ENCODE assay signal across 8 mouse cellular contexts in genomic region chr11:50210101-50210504, GRCm38 (mm10). TPM values are rescaled to one million over a fixed set of nuclear protein-coding genes. Genes with fewer than 3 reads are reported as not detected.
DNase-seq lines count a peak whose midpoint lies in the region; ATAC-seq and TF ChIP-seq lines count a peak whose summit lies in the region.

No protein-coding gene starts in this region.

- TF ChIP-seq POLR2A in bone marrow, adult 2 months (IDR thresholded peaks at IDR 0.05; ENCODE audit: borderline replicate concordance, control insufficient read depth, low read depth, low read length) = peak; percentile 40

- no peak for TF ChIP-seq CTCF in bone marrow, adult 2 months (IDR thresholded peaks at IDR 0.05; ENCODE audit: control insufficient read depth, insufficient read depth, low read length)
- TF ChIP-seq CTCF in midbrain, postnatal 0 days (IDR thresholded peaks at IDR 0.05) = no peak

- no peaks in the 10 kb centered on the region for H3K9me3 ChIP-seq in embryonic facial prominence, embryonic 14.5 days (ENCODE audit: control insufficient read depth, low read length)
- H3K9me3 ChIP-seq in limb, embryonic 15.5 days = no peaks in the 10 kb centered on the region
- no peaks in the 10 kb centered on the region for H3K9me3 ChIP-seq in midbrain, postnatal 0 days (ENCODE audit: low read length)

- peak overlapping the region; percentile 96 for H3K9ac ChIP-seq in embryonic facial prominence, embryonic 14.5 days (ENCODE audit: low read depth, low read length)
- H3K9ac ChIP-seq in limb, embryonic 15.5 days = peak overlapping the region; percentile 98
- H3K9ac ChIP-seq in midbrain, postnatal 0 days (replicated peaks; ENCODE audit: low read length, poor library complexity, severe bottlenecking) = peak overlapping the region; percentile 100

- WGBS in bone marrow, adult 2 months = under 1% methylated on average over 24 of the region's 24 CpGs
- WGBS in embryonic facial prominence, embryonic 14.5 days = 1% methylated on average over 24 of the region's 24 CpGs
- WGBS in limb, embryonic 15.5 days = under 1% methylated on average over 24 of the region's 24 CpGs
- under 1% methylated on average over 24 of the region's 24 CpGs for WGBS in midbrain, postnatal 0 days

- peaks cover 31% of the 10 kb centered on the region for H3K36me3 ChIP-seq in embryonic facial prominence, embryonic 14.5 days (ENCODE audit: control insufficient read depth, insufficient read depth, low read length)
- peaks cover 31% of the 10 kb centered on the region for H3K36me3 ChIP-seq in limb, embryonic 15.5 days
- H3K36me3 ChIP-seq in midbrain, postnatal 0 days (ENCODE audit: insufficient read depth, low read length) = peaks cover 30% of the 10 kb centered on the region

- H3K27me3 ChIP-seq in embryonic facial prominence, embryonic 14.5 days (replicated peaks; ENCODE audit: control insufficient read depth, insufficient read depth, low read length) = no peaks in the 10 kb centered on the region
- no peaks in the 10 kb centered on the region for H3K27me3 ChIP-seq in limb, embryonic 15.5 days
- no peaks in the 10 kb centered on the region for H3K27me3 ChIP-seq in midbrain, postnatal 0 days (ENCODE audit: insufficient read depth, low read length)

- H3K27ac ChIP-seq in bone marrow, adult 2 months (ENCODE audit: control insufficient read depth, insufficient read depth, low read depth, low read length, poor library complexity) = peak overlapping the region; percentile 100
- peak overlapping the region; percentile 99 for H3K27ac ChIP-seq in embryonic facial prominence, embryonic 14.5 days (replicated peaks; ENCODE audit: low read depth, low read length)
- H3K27ac ChIP-seq in limb, embryonic 15.5 days = peak overlapping the region; percentile 99
- H3K27ac ChIP-seq in midbrain, postnatal 0 days (ENCODE audit: low read depth, low read length) = peak overlapping the region; percentile 100

- H3K4me3 ChIP-seq in bone marrow, adult 2 months (replicated peaks; ENCODE audit: control insufficient read depth, low read depth, low read length) = peak overlapping the region; percentile 92
- peak overlapping the region; percentile 96 for H3K4me3 ChIP-seq in embryonic facial prominence, embryonic 14.5 days (ENCODE audit: low read depth, low read length)
- peak overlapping the region; percentile 94 for H3K4me3 ChIP-seq in limb, embryonic 15.5 days
- H3K4me3 ChIP-seq in midbrain, postnatal 0 days (ENCODE audit: low read depth, low read length) = peak overlapping the region; percentile 99

- peak; percentile 92 to 93 for DNase-seq in B cell, adult 2 months
- peak; percentile 97 for DNase-seq in embryonic facial prominence, embryonic 14.5 days (ENCODE audit: low spot score)
- peak; percentile 88 for DNase-seq in heart, adult 8-10 months (ENCODE audit: low spot score)
- peak; percentile 88 to 96 for DNase-seq in kidney, adult 8-10 months
- peak; percentile 97 for DNase-seq in midbrain, postnatal 0 days (ENCODE audit: low spot score)
- peak; percentile 79 to 93 for DNase-seq in spleen, postnatal 10 days (ENCODE audit: low spot score in 2 of 2)

- ATAC-seq in embryonic facial prominence, embryonic 14.5 days (ENCODE audit: low read depth) = peak; percentile 97
- ATAC-seq in limb, embryonic 15.5 days (ENCODE audit: insufficient number of reproducible peaks, low FRiP score, low TSS enrichment, low read depth) = peak; percentile 90
- peak; percentile 94 for ATAC-seq in midbrain, postnatal 0 days (ENCODE audit: low FRiP score)

- no peaks in the 10 kb centered on the region for H3K4me1 ChIP-seq in bone marrow, adult 2 months (ENCODE audit: control insufficient read depth, insufficient read depth, low read length)
- peaks cover 14% of the 10 kb centered on the region; the same call in 1 of the 2 replicates for H3K4me1 ChIP-seq in embryonic facial prominence, embryonic 14.5 days (ENCODE audit: control insufficient read depth, insufficient read depth, low read length)
- peaks cover 15% of the 10 kb centered on the region for H3K4me1 ChIP-seq in limb, embryonic 15.5 days
- H3K4me1 ChIP-seq in midbrain, postnatal 0 days (ENCODE audit: insufficient read depth, low read length) = peaks cover 9% of the 10 kb centered on the region; the same call in 1 of the 2 replicates

- peak overlapping the region; percentile 60 for H3K4me2 ChIP-seq in embryonic facial prominence, embryonic 14.5 days (ENCODE audit: low read depth, low read length)
- peak overlapping the region; percentile 60 for H3K4me2 ChIP-seq in limb, embryonic 15.5 days
- H3K4me2 ChIP-seq in midbrain, postnatal 0 days (ENCODE audit: low read depth, low read length, poor library complexity, severe bottlenecking) = peak overlapping the region; percentile 67

RNA-seq across cellular contexts. Expression of gene Sqstm1, which starts 0.5 kb away (rescaled TPM):
- 172 TPM in 2 replicates for polyA plus RNA-seq in bone marrow, adult 2 months (2011; ENCODE audit: insufficient read depth, insufficient read length, low replicate concordance, missing spikeins)
- 239 and 247 TPM in 2 replicates for polyA plus RNA-seq in embryonic facial prominence, embryonic 14.5 days (2014; fragmentation: Nextera tagmentation; extraction: Ambion mirVana)
- total RNA-seq in heart, adult 8-10 months (2022) = 100 to 1,000 TPM; 431 to 551 (median 475) TPM
- polyA plus RNA-seq in limb, embryonic 15.5 days (2015; fragmentation: Nextera tagmentation; extraction: Ambion mirVana) = 241 and 262 TPM in 2 replicates
- 314 and 335 TPM in 2 replicates for total RNA-seq in midbrain, postnatal 0 days (2014; rRNA removed)
- 455 and 484 TPM in 2 replicates for polyA plus RNA-seq in midbrain, postnatal 0 days (2015; fragmentation: Nextera tagmentation; extraction: Ambion mirVana)

RNA-seq across cellular contexts. Expression of gene Mgat4b, which starts 0.6 kb away (rescaled TPM):
- 15.7 and 20.7 TPM in 2 replicates for polyA plus RNA-seq in bone marrow, adult 2 months (2011; ENCODE audit: insufficient read depth, insufficient read length, low replicate concordance, missing spikeins)
- 22.5 and 22.6 TPM in 2 replicates for polyA plus RNA-seq in embryonic facial prominence, embryonic 14.5 days (2014; fragmentation: Nextera tagmentation; extraction: Ambion mirVana)
- total RNA-seq in heart, adult 8-10 months (2022) = 10 to 100 TPM; 68.4 to 90.0 (median 76.3) TPM
- polyA plus RNA-seq in limb, embryonic 15.5 days (2015; fragmentation: Nextera tagmentation; extraction: Ambion mirVana) = 12.5 and 16.0 TPM in 2 replicates
- 115 and 152 TPM in 2 replicates for total RNA-seq in midbrain, postnatal 0 days (2014; rRNA removed)
- polyA plus RNA-seq in midbrain, postnatal 0 days (2015; fragmentation: Nextera tagmentation; extraction: Ambion mirVana) = 77.3 and 77.9 TPM in 2 replicates

RNA-seq across cellular contexts. Expression of gene Ltc4s, which starts 28.3 kb away (rescaled TPM):
- polyA plus RNA-seq in bone marrow, adult 2 months (2011; ENCODE audit: insufficient read depth, insufficient read length, low replicate concordance, missing spikeins) = 3.9 and 6.7 TPM in 2 replicates
- polyA plus RNA-seq in embryonic facial prominence, embryonic 14.5 days (2014; fragmentation: Nextera tagmentation; extraction: Ambion mirVana) = 3.7 and 5.2 TPM in 2 replicates
- total RNA-seq in heart, adult 8-10 months (2022) = 10 to 100 TPM in 1 of 4 experiments, 1 to 10 TPM in 3; 4.7 to 11.8 (median 6.6) TPM
- 2.1 and 3.0 TPM in 2 replicates for polyA plus RNA-seq in limb, embryonic 15.5 days (2015; fragmentation: Nextera tagmentation; extraction: Ambion mirVana)
- 3.5 and 21.3 TPM in 2 replicates for total RNA-seq in midbrain, postnatal 0 days (2014; rRNA removed)
- 5.3 and 6.0 TPM in 2 replicates for polyA plus RNA-seq in midbrain, postnatal 0 days (2015; fragmentation: Nextera tagmentation; extraction: Ambion mirVana)

RNA-seq across cellular contexts. Expression of gene Mrnip, which starts 35.9 kb away (rescaled TPM):
- 5.2 and 6.2 TPM in 2 replicates for polyA plus RNA-seq in bone marrow, adult 2 months (2011; ENCODE audit: insufficient read depth, insufficient read length, low replicate concordance, missing spikeins)
- 17.7 and 19.8 TPM in 2 replicates for polyA plus RNA-seq in embryonic facial prominence, embryonic 14.5 days (2014; fragmentation: Nextera tagmentation; extraction: Ambion mirVana)
- 1 to 10 TPM; 1.6 to 3.5 (median 2.7) TPM for total RNA-seq in heart, adult 8-10 months (2022)
- polyA plus RNA-seq in limb, embryonic 15.5 days (2015; fragmentation: Nextera tagmentation; extraction: Ambion mirVana) = 15.5 and 16.2 TPM in 2 replicates
- total RNA-seq in midbrain, postnatal 0 days (2014; rRNA removed) = 37.1 and 41.3 TPM in 2 replicates
- polyA plus RNA-seq in midbrain, postnatal 0 days (2015; fragmentation: Nextera tagmentation; extraction: Ambion mirVana) = 37.9 and 40.7 TPM in 2 replicates

Comparison
In these comparisons a context has a peak if more than half of its experiments do, and no peak if none do; other contexts are left out.
1. Peak in every context shown above with its lines: DNase-seq, ATAC-seq, H3K4me3 ChIP-seq and H3K27ac ChIP-seq.